Mouse (Mus musculus): ENCODE measurements around the gene Arhgap8.

Gene Arhgap8

GRCm38 (mm10) chr15:84800132-84800531 is 80.3 kb downstream of the Arhgap8 start:
- peak; percentile 11 for DNase-seq (ENCODE audit: low spot score)

GRCm38 (mm10) chr15:84803685-84804084 is 83.8 kb downstream of the Arhgap8 start:
- DNase-seq (ENCODE audit: low spot score) = peak; percentile 52

GRCm38 (mm10) chr15:84809275-84809952 is 89.6 kb downstream of the Arhgap8 start:
- no peak for DNase-seq (ENCODE audit: low spot score)

GRCm38 (mm10) chr15:84811126-84811525 is 91.3 kb downstream of the Arhgap8 start:
- no peak for DNase-seq (ENCODE audit: low spot score)

- DNase-seq (ENCODE audit: low spot score) = no peak
These were observed 93.0 kb downstream of the Arhgap8 start for GRCm38 (mm10) chr15:84812831-84813357.

GRCm38 (mm10) chr15:84815171-84815570 is 95.3 kb downstream of the Arhgap8 start:
- no peak for DNase-seq (ENCODE audit: low spot score)

- DNase-seq (ENCODE audit: low spot score) = no peak
These were observed 97.7 kb downstream of the Arhgap8 start for GRCm38 (mm10) chr15:84817589-84817988.

GRCm38 (mm10) chr15:84818284-84818683 is 98.4 kb downstream of the Arhgap8 start:
- no peak for DNase-seq (ENCODE audit: low spot score)

- no peak for DNase-seq (ENCODE audit: low spot score)
These were observed 101.0 kb downstream of the Arhgap8 start for GRCm38 (mm10) chr15:84820811-84821210.
